Mouse (Mus musculus) brain, embryonic 14.5 days (tissue): ENCODE data around the gene Stra6.

Source experiments
- CTCF ChIP-seq: fragments of 200-500 bp; IDR thresholded peaks from 2 replicates; pipeline ENCODE4 v1.5.1; 2012; ENCODE audit warnings: inconsistent platforms, mild to moderate bottlenecking, moderate library complexity, borderline replicate concordance; ENCODE audit not compliant: insufficient read depth, insufficient read length; ENCODE audit errors: extremely low read depth
- POLR2A ChIP-seq: fragments of 200-500 bp; IDR thresholded peaks from 2 replicates; pipeline ENCODE4 v1.6.1; 2012; ENCODE audit warnings: mild to moderate bottlenecking, inconsistent platforms, borderline replicate concordance; ENCODE audit not compliant: poor library complexity, insufficient read depth, insufficient read length, severe bottlenecking; ENCODE audit errors: extremely low read depth

DNA sequence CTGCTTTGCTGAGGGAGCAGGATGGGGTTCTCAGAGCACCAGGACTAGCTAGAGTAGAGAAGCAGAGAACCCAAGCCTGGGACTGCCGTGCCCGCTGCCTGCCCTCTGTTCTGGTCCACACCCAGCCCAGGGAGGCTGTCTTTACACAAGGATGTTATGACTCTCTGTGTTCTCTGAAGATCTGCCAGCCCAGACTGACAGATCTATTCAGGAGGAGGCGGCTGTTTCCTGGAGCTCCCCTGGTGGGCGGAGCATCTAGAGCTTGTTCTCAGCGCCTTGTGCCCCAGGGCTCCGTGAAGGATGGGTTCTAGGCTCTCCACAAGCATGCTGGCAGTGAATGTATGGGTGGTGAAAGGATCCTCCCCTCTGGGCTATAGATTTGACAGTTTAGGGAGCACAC, 76.4 kb downstream of the Stra6 start:
- TF ChIP-seq CTCF (no peak), POLR2A (no peak)
